Mouse (Mus musculus) right cerebral cortex, adult 18-20 months (tissue): ENCODE data around the gene Nnmt.

Source experiments
- DNase-seq: peaks from one replicate; pipeline ENCODE4 v3.0.0; 2022; ENCODE audit warnings: mixed read lengths

Gene Nnmt

DNA sequence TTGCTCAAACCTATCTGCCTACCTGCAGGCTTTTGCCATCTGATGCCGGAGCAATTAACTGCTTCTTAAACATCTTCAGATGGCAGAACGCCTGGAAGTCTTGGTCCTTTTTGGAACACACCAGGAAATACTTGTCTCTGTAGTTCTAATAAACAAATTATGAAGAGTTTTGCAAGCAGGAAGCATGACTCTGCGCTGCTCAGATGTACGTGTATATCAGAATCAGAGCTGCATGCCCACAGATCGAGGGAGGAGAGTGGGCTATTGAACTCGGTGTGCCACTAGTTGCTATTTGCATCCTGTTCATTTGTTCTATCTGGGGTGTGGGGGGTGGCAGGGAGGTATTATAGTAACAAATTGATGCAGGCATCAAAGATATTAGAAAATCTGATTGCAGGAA lies 28.2 kb upstream of the Nnmt start:
- DNase-seq = no peak

DNA sequence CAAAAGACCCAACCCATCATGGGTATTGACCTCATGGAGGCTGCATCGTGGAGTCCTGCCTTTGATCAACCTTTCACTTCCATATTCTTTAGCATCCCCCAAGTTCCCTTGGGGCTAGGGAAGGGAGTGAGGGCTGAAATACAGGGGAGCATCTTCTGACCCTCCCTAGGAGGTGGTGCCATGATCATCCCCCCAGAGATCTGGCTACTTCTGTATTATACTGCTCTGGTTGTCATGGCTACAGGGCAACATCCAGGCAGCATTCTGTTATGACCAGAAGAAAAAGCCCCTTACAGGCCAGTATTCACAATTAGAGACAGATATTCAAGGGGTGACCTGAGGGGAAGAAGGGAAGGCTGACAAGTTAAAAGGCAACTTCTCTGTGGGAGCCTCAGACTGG lies 14.3 kb upstream of the Nnmt start:
- no peak for DNase-seq

DNA sequence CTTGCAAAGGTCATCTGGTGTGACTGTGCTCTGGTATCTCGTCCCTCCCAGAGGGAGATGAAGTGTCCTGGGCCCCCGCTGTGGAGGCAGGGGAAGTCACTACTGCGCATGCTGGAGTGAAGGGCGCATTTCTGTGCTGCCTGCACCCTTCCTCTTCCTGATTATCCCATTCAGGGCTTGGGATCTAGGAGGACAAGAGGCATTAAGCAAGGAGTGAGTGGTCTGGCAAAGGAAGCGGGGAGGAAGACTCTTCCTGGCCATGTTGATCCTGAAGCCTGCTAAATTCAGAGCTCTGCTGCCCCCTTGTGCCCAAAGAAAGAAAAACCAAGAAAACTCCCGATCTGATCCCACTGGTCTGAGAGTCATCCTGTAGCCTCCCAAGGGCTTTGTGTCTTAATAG lies 13.6 kb upstream of the Nnmt start:
- peak; percentile 38 for DNase-seq

- DNase-seq = no peak
Measured at GRCm38 (mm10) chr9:48618111-48618510, 13.2 kb upstream of the Nnmt start.

DNA sequence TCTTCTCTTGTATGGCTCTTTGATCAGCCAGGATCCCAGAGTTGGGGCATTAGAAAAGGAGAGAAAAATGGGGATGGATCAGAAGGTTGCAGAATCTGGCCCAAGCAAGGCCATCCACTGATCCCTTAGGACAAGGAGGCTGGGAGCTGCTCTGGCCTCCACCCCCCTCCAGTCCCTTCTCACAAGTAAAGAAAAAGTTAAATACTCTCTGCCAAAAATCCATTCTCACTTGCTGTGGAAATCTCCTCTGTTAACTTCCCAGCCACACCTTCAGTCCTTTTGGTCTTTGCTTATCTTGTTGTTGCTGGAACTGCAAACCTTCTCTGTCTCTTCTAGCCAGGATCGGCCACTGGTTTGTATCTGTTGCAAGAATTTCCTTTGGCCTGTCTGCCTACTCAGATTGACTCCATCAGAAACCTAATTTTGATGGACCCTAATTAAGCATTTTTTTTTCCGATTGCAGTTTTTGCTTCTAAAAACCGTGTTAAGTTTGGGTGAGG lies 12.6 kb upstream of the Nnmt start:
- no peak for DNase-seq

GRCm38 (mm10) chr9:48613221-48613620 lies 8.3 kb upstream of the Nnmt start:
- no peak for DNase-seq

- no peak for DNase-seq
Measured at GRCm38 (mm10) chr9:48612542-48612941, 7.6 kb upstream of the Nnmt start.

DNA sequence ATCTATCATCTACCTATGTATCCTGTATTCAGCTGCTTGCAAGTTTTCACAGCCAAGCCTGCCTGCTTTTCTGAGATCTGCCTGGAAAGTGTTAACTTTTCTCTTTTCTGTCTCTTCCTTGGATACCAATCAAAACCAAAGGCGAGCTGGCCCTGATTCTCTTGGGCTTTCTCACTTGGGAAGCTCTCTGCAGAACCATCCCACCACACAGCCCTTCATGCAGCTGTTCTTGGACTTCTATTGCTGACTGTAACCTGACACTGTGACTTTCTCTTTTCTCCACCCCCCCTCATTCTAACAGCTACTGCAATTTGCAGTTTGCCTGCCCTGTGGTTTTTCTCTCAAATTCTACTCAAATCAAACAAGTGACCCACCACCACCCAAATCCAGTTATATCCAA lies 6.1 kb upstream of the Nnmt start:
- DNase-seq = no peak

DNA sequence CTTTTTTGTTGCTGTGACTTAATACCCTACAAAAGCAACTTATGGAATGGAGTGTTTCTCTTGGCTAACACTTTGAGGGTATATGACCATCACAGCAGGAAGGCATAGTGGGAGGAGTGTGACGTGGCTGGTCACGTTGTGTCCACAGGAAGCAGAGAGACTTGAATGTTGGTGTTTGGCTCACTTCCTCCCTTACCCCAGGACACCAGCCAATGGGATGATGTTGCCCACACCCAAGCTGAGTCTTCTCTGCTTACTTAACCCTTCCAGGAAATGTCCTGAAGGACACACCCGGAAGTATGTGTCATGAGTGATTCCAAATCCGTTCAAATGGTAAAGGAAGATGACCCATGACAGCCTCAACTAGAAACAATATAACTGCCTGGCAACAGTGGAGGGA lies 4.8 kb upstream of the Nnmt start:
- DNase-seq = no peak

DNA sequence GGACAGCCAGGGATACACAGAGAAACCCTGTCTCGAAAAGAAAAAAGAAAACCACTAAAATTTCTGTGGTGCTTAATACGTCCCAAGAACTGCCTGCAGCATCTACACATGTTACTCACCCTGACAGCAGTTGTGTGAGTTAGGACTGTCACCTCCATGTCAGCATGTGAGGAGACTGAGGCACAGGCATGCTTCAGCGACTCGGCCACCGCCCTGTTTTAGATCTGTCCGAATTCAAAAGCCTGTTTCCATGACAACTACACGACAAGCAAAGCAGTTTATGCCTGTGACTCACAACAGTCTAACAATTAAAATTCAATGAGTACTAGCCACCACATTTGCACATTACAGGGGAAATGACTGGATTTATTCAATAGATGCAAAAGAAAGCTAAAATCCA lies 2.5 kb upstream of the Nnmt start:
- DNase-seq = no peak

DNA sequence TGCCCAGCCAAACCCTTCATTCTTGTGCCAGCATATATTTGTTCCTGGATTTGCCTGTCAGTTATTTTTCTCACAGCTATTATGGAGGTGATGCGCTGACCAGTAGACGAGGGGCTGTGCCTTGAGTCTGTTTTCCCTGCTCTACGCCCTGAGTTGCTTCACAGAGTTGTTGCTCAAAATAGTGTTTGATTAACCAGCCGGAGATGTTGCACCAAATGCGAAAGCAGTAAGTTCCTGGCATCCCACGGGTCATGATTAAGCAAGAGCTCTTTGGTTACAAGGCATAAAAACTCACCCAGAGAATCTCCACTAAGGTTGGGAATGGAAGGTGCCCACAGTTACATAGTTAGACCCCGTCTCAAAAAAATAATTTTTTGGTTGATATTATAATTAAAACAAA lies 1.2 kb upstream of the Nnmt start:
- DNase-seq = no peak

- no peak for DNase-seq
Measured at GRCm38 (mm10) chr9:48605697-48606096, 744 bp upstream of the Nnmt start.

DNA sequence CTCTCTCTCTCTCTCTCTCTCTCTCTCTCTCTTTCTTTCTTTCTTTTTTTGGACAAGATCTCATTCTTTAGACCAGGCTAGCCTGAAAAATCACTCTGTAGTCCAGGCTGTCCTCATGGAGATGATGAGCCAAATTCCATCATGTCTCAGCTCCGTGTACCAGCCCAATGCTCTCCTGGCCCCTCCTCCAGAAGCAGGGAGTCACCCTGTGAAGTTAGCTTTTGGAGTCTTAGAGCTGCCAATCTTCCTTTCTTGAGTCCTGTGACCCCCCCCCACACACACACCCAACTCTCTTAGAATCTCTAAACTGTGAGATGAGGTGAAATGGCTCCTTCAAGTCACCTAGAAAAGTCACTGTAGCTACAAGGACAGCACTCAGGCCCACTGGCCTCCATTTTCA lies 727 bp downstream of the Nnmt start:
- no peak for DNase-seq

- no peak for DNase-seq
Measured at GRCm38 (mm10) chr9:48600881-48601280, 4.1 kb downstream of the Nnmt start.

- DNase-seq = no peak
Measured at GRCm38 (mm10) chr9:48600066-48600465, 4.9 kb downstream of the Nnmt start.

GRCm38 (mm10) chr9:48597494-48597893 lies 7.5 kb downstream of the Nnmt start:
- no peak for DNase-seq

GRCm38 (mm10) chr9:48596924-48597323 lies 8.0 kb downstream of the Nnmt start:
- DNase-seq = no peak

GRCm38 (mm10) chr9:48593915-48594314 lies 11.0 kb downstream of the Nnmt start:
- no peak for DNase-seq

- DNase-seq = no peak
Measured at GRCm38 (mm10) chr9:48590606-48591005, 14.3 kb downstream of the Nnmt start.

DNA sequence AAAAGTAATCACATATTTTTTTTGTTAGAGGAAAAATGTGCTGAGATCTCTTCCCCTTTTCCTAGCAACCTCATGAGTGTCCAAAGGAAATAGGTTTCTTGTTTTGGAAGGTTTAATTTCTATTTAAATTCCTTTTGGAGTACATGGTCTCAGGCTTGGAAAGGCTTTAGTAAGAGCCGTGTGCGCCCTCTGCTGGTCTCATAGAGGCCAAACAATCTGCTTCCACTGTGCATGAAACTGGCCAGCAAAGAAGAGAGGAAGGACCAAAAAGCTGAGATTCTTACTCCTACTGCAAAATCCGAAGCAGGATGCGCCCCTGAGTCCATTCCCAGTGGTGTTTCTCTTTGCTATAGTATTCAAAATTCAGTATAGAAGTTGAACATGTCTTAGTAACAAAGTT lies 18.6 kb downstream of the Nnmt start:
- peak; percentile 38 for DNase-seq

DNA sequence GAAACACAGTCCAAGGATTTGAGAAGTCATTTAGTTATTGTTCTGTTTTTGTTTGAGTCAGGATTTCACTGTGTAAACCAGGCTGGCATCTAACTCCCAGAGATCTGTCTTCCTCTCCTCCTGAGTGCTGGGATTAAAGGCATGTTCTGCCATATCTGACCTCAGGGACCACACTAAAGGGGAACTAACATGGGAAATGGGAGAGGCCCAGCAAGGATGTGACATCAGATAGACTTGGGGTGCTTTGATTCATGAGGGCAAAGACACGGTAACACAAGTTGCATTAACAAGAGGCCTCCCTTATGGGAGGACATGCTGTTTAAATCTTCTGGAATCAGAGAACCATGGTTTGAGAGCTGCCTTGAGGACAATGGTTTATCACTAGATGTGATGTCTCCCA lies 24.1 kb downstream of the Nnmt start:
- no peak for DNase-seq

GRCm38 (mm10) chr9:48562388-48562787 lies 42.6 kb downstream of the Nnmt start:
- no peak for DNase-seq

DNA sequence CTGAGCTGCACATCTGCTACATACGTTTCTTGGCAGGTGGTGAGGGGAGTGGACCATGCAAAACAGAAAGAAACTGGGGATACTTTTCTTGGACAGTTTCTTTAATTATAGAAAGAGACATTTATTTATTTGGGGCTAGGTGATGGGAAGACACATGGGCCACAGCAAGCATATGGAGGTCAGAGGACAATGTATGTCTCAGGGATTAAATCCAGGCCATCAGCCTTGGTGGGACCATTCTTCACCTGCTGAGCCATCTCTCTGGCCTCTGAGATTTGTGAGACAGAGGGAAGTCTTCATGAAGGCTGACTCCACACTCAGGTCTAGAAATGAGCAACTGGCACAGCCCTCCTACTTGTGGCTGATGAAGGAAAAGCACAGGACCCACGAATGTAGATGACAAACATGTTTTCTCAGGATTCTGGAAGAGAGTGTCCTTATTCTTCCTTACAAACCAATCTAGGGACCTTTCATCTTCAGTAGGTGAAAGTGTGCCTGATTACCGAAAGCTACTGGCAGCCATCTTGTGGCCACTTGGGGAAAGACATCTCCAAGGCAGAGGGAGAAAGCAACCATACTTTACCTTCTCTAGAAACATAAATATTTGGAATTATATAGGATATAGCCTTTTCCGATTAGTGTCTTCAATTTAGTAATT lies 45.3 kb downstream of the Nnmt start:
- DNase-seq = peak; percentile 43

GRCm38 (mm10) chr9:48558637-48559036 lies 46.3 kb downstream of the Nnmt start:
- no peak for DNase-seq

- DNase-seq = no peak
Measured at GRCm38 (mm10) chr9:48549056-48549455, 55.9 kb downstream of the Nnmt start.
